Mouse (Mus musculus): Measurements from ENCODE around the gene Dlx4.

DNA sequence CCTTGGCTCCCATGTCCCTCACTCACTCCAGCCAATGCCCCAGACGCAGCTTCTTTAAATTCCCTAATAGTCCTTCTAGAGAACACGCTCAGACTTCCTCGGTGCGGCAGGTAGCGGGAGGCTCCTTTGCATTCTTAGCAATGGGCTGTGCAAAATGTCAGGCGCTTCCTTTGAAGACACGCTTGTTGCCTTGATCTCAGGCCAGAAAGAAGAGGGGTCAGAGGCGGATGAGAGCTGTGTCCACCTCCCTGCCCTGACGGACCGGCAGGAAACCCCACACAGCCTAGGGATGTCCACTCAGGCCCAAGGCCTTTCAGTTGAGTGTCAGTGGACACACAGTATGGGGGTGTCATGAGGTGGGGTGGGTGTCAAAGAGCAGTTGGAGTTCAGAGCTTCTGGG is 50.5 kb downstream of the Dlx4 start:
- no peak for TF ChIP-seq POLR2A (IDR thresholded peaks at IDR 0.05; ENCODE audit: extremely low read depth, insufficient read depth, low read length)
- TF ChIP-seq CTCF (IDR thresholded peaks at IDR 0.05; ENCODE audit: low read depth, low read length), result no peak
